Mouse (Mus musculus) megakaryocyte, adult 5-6 weeks (primary cell): Measurements from ENCODE around the gene Gm364. TPM values are rescaled to one million over a fixed set of nuclear protein-coding genes. Genes with fewer than 3 reads are reported as not detected.

Experiments used
- total RNA-seq, 2 experiments: library from RNA; stranded (forward) in 1 of 2; stranded (reverse) in 1 of 2; fragments of 153-499, 151-499 nt in 1 of 2; fragments of 221-1000, 200-1000 nt in 1 of 2; gene quantifications; 2 replicates each; pipeline versions ENCODE4 v1.2.3 to v1.2.4; 2015 to 2017

Gene Gm364
- total RNA-seq, 2 experiments from 2014 or later: not detected

Other genes starting within 250 kb of the Gm364 start
- 0.29 TPM in 1 of 2 replicates, not detected in the other for gene Cd40lg, start 197.0 kb upstream of the Gm364 start, total RNA-seq (2015)
- not detected in 2 replicates for gene Cd40lg, start 197.0 kb upstream of the Gm364 start, total RNA-seq (2017)
- 160 and 163 TPM in 2 replicates for gene Arhgef6, start 70.4 kb upstream of the Gm364 start, total RNA-seq (2015)
- 113 and 130 TPM in 2 replicates for gene Arhgef6, start 70.4 kb upstream of the Gm364 start, total RNA-seq (2017)
- gene Rbmx, start 16.1 kb upstream of the Gm364 start, total RNA-seq (2015): 64.3 and 75.0 TPM in 2 replicates
- gene Rbmx, start 16.1 kb upstream of the Gm364 start, total RNA-seq (2017): 46.8 and 61.4 TPM in 2 replicates
- not detected in 2 replicates for gene Gpr101, start 94.6 kb downstream of the Gm364 start, total RNA-seq (2015)
- gene Gpr101, start 94.6 kb downstream of the Gm364 start, total RNA-seq (2017): not detected in 2 replicates